Mouse (Mus musculus) cerebellum, adult 2 months (tissue): Measurements from ENCODE around the gene Pfkfb3. TPM values are rescaled to one million over a fixed set of nuclear protein-coding genes. Genes with fewer than 3 reads are reported as not detected.

Experiments used
- DNase-seq, 2 experiments: peaks; one replicate each; pipeline ENCODE4 v3.0.0; 2021
- H3K27ac ChIP-seq: fragments of 200-500 bp; 2 replicates; pipeline ENCODE4 v1.5.1; 2012; ENCODE audit warnings: low read length, control low read depth, inconsistent platforms; ENCODE audit not compliant: insufficient read depth
- H3K27me3 ChIP-seq: fragments of 200-500 bp; 2 replicates; pipeline ENCODE4 v1.6.1; 2012; ENCODE audit warnings: inconsistent platforms, mild to moderate bottlenecking, low read length, moderate library complexity; ENCODE audit not compliant: control insufficient read depth, insufficient read depth
- H3K4me1 ChIP-seq: fragments of 200-500 bp; 2 replicates; pipeline ENCODE4 v1.6.1; 2011; ENCODE audit warnings: low read length; ENCODE audit not compliant: control insufficient read depth, insufficient read depth
- H3K4me3 ChIP-seq: fragments of 200-500 bp; replicated peaks from 2 replicates; pipeline ENCODE3; 2011; ENCODE audit warnings: mild to moderate bottlenecking, low read depth, low read length, control low read depth; ENCODE audit not compliant: insufficient read depth
- CTCF ChIP-seq: fragments of 200-500 bp; IDR thresholded peaks from 2 replicates; pipeline ENCODE4 v1.5.1; 2011; ENCODE audit warnings: low read depth, mild to moderate bottlenecking, control low read depth, low read length, moderate library complexity, borderline replicate concordance; ENCODE audit not compliant: insufficient read depth
- POLR2A ChIP-seq: fragments of 200-500 bp; IDR thresholded peaks from 2 replicates; pipeline ENCODE4 v1.6.1; 2011; ENCODE audit warnings: low read length, control low read depth, borderline replicate concordance; ENCODE audit not compliant: insufficient read depth
- WGBS: fragments of 180-500 bp; shearing (Covaris S2); methylation state at CpG from one replicate; pipeline ENCODE4 v1.1.7; 2018; 5-methylcytosine and 5-hydroxymethylcytosine counted together
- polyA plus RNA-seq: library from polyadenylated mRNA; depleted of rRNA; stranded (reverse); fragments of >200 nt; gene quantifications from 2 replicates; pipeline ENCODE4 v1.2.3, GENCODE M21; 2012

Pfkfb3 gene
- polyA plus RNA-seq, 1 experiment: 38.2 TPM

DNA sequence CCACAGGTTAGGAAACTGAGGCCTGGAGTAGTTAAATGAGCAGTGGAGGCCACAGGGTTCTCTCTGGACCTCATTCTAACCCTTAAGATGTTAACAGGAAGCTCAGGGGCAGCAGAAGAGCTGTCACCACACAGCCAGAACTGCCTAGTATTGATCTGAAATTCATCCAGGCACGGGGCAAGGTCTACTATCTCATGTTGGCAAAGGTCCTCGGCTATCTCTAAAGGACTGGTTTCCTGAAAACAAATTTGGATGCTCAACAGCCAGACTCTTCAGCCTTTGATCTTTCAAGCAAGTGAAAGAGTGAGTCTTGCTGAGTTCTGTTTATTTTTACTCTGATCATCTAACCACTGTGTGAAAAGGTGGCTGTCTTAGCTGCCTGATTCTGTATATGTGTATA lies 74.9 kb downstream of the Pfkfb3 start:
- H3K4me1 ChIP-seq: peaks cover 4% of the 10 kb centered on the region
- no peak for TF ChIP-seq POLR2A
- TF ChIP-seq CTCF: no peak
- H3K27ac ChIP-seq: no peak overlapping the region
- 78% methylated on average over 2 of the region's 2 CpGs for WGBS
- H3K27me3 ChIP-seq: no peaks in the 10 kb centered on the region
- no peak for DNase-seq
- H3K4me3 ChIP-seq: no peak overlapping the region

DNA sequence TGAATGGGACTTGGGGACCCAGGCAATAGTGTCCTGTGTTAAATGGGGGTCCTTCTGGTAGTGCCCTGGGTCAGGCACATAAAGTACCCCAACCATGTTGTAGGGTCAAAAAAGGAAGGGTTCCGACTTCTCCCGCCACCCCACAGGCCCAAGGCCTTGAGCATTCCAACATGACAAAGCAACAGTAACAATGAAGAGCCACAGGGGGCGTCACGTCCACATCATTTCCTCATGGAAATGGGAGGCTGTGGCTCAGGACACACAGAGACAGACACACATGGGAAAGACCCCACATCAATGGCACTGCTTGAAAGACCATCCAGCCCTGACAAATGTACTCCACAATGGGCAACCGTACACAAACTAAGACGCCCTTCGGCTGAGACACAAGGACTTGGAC lies 78.6 kb downstream of the Pfkfb3 start:
- H3K27ac ChIP-seq: no peak overlapping the region
- H3K4me3 ChIP-seq: no peak overlapping the region
- no peaks in the 10 kb centered on the region for H3K27me3 ChIP-seq
- 76% methylated on average over 7 of the region's 7 CpGs for WGBS
- TF ChIP-seq CTCF (no peak), POLR2A (no peak)
- no peak for DNase-seq
- H3K4me1 ChIP-seq: no peaks in the 10 kb centered on the region; the same call in 1 of the 2 replicates

DNA sequence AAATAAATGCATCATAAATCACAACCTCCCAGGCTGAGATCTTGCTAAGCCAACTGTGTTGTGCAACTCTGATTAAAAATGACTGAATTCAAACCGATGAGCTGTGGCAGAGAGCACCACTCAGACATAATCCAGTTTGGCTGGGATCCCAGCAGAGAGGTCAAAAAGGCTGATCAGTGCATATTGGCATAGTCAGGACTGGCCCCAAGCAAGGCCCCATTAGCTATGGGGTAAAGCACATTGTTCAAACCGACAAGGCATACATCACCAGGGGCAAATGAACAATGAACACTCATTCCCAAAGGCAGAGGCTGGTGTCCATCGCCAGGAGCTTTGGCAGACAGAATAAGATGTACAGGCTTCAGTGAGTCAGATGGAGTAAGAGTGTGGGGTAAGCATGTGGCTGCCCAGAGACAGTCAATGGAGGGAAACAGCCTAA lies 89.2 kb downstream of the Pfkfb3 start:
- no peaks in the 10 kb centered on the region for H3K4me1 ChIP-seq
- DNase-seq: no peak
- no peak overlapping the region for H3K4me3 ChIP-seq
- 13% methylated on average over 3 of the region's 3 CpGs for WGBS
- H3K27me3 ChIP-seq: no peaks in the 10 kb centered on the region; the same call in 1 of the 2 replicates
- H3K27ac ChIP-seq: no peak overlapping the region
- TF ChIP-seq POLR2A (no peak), CTCF (no peak)

DNA sequence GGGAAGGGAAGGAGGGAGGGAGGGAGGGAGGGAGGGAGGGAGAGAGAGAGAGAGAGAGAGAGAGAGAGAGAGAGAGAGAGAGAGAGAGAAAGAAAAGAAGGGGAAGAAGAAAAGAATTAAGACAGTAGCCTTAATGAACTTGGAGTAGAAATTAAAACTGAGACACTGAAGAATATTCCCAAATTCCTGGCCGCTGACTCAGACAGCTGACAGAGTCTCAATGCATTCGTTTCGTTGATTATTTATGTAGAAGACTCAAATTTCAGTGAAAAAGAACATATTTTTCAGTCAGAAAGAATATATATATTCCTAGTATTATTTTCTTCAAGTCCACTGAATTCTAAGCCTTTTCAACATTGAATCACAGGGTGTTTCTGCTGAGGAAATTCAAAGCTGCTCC lies 92.9 kb downstream of the Pfkfb3 start:
- H3K27me3 ChIP-seq: no peaks in the 10 kb centered on the region
- no peak overlapping the region for H3K27ac ChIP-seq
- TF ChIP-seq CTCF (no peak), POLR2A (no peak)
- no peak overlapping the region for H3K4me3 ChIP-seq
- WGBS: 76% methylated on average over 3 of the region's 3 CpGs
- DNase-seq: no peak
- no peaks in the 10 kb centered on the region for H3K4me1 ChIP-seq

DNA sequence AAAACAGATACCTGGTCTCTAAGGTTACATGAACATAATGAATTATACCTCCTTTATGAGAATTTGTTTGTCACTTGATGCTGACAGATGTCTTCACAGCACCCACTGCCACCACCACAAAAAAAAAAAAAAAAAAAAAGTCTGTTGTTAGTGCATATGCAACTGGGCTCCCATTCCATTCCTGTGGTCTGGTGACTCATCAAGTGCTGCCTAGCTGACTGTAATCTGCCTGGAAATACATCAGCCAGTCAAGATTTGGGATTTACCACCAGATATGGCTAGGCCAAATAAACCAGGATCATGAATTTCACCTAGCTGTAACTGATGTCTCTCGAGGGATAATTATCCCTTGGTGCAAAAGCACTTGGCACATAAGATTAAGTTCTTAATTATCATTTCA lies 95.4 kb downstream of the Pfkfb3 start:
- 83% methylated on average over 1 of the region's 1 CpGs for WGBS
- TF ChIP-seq CTCF (no peak), POLR2A (no peak)
- DNase-seq: no peak
- Histone ChIP-seq H3K27me3 (no peaks in the 10 kb centered on the region), H3K27ac (no peak overlapping the region), H3K4me1 (no peaks in the 10 kb centered on the region), H3K4me3 (no peak overlapping the region)

DNA sequence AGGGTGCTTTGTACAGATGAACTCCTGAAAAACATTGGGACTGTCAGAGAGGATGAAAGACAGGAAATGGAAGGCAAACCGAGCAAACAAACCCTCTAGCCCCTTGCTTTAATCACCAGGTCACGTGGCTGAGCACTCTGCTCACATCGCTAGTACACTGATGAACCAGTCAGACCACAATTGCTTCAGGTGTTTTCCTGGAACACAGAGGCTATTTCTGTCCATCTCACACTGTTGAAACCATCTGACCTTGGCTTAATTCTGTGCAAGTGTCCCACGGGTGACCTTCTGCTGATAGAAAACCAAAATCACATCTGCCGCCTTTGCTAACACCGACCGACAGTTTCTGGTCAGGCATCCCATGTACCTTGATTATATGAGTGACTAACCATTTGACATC lies 96.0 kb downstream of the Pfkfb3 start:
- no peaks in the 10 kb centered on the region for H3K27me3 ChIP-seq
- no peak for TF ChIP-seq POLR2A
- TF ChIP-seq CTCF: no peak
- DNase-seq: no peak
- 69% methylated on average over 7 of the region's 7 CpGs for WGBS
- no peak overlapping the region for H3K4me3 ChIP-seq
- H3K4me1 ChIP-seq: no peaks in the 10 kb centered on the region
- no peak overlapping the region for H3K27ac ChIP-seq

DNA sequence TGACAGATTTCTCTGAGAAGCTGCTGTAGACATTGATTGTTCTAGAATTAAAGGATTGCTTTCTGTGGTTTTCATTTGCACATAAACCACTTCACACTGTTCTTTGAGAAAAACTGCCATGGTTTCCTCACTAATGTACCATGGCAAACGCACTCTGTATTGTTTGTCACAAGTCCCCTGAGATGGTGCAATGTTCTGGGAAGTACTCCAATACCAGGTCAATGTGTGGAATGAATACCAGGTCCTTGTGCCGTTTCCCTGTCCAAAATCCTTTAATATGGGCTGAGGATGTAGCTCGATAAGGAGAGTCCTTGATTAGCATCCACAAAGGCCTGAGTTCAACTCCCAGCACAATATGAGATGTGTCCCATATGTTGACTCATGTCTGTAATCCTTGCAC lies 105.2 kb downstream of the Pfkfb3 start:
- no peak for DNase-seq
- no peak for TF ChIP-seq CTCF
- H3K4me1 ChIP-seq: no peaks in the 10 kb centered on the region
- 19% methylated on average over 3 of the region's 3 CpGs for WGBS
- no peaks in the 10 kb centered on the region for H3K27me3 ChIP-seq
- H3K27ac ChIP-seq: no peak overlapping the region
- H3K4me3 ChIP-seq: no peak overlapping the region

DNA sequence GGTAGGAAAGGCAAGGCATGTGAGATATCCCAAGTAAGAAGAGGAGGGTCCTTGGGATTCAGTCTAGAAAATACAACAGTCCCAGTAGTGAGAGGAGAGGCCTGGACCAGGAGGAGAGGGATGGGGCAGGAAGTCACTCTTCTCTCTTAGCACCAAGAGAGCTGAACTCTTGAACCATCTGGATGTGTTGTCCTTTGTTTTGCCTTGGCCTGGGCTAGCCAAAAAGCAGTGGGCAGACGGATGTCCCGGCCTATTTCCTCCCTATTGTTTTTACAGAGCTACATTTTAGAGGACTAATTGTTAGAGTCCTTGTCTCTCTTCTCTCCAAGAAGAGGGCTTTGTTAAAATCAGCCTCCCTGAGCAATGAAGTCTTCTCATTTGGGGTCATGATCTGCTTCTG lies 106.0 kb downstream of the Pfkfb3 start:
- Histone ChIP-seq H3K27ac (no peak overlapping the region), H3K27me3 (no peaks in the 10 kb centered on the region), H3K4me3 (no peak overlapping the region), H3K4me1 (no peaks in the 10 kb centered on the region)
- WGBS: 58% methylated on average over 2 of the region's 2 CpGs
- DNase-seq: no peak
- TF ChIP-seq POLR2A: no peak
- no peak for TF ChIP-seq CTCF
